Mouse (Mus musculus): ENCODE data around the gene Nags. TPM values are rescaled to one million over a fixed set of nuclear protein-coding genes. Genes with fewer than 3 reads are reported as not detected.
"Not testable (repeated sequence)": the region's sequence is repeated elsewhere in the genome, so short reads cannot be mapped to it uniquely, and the experiment has no call there.

Nags gene
- polyA plus RNA-seq, 1 experiment from 2014 or later, result not detected

DNA sequence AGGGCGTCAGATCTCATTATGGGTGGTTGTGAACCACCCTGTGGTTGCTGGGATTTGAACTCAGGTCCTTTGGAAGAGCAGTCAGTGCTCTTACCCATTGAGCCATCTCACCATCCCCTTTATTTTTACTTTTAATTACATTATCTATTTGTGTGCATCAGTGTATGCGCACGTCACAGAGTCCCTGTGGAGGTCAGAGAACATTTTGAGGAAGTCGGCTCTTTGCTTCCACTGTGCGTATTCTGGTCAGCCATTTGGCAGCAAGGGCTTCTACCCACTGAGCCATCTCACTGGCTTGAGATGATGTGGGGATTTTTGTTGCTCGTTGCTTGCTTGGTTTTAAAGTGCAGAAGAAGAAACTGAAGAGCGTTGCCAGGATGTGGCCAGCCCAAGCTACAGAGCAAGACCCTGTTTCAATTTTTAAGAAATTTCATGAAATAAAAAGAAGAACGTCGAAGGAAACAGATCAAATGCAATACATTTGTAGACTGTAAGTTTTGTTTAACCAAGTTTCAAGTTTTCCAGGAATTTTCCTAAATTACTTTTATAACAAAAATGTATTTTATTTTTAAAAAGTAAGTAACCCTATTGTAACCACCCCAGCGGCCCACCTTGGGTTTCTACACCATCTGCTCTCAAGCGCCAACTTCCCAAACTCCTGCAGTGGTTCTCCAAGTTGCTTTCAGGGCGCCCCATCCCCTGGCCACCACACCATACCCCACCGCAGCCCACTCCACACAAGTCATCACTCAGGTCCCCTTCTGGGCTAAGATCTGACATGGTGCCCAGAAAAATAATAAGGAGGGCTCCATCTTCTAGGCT is 7.5 kb upstream of the Nags start:
- peaks cover 9% of the 10 kb centered on the region for H3K4me1 ChIP-seq
- WGBS, result 46% methylated on average over 13 of the region's 13 CpGs
- ATAC-seq (ENCODE audit: low FRiP score, low read depth), result peak; percentile 41; the same call in 1 of the 2 replicates
- H3K9ac ChIP-seq, result peak overlapping the region; percentile 56
- H3K4me3 ChIP-seq, result peak overlapping the region; percentile 36
- no peaks in the 10 kb centered on the region for H3K36me3 ChIP-seq
- peaks cover 9% of the 10 kb centered on the region for H3K27me3 ChIP-seq
- H3K9me3 ChIP-seq, result no peaks in the 10 kb centered on the region
- H3K4me2 ChIP-seq (replicated peaks), result peak overlapping the region; percentile 66
- H3K27ac ChIP-seq, result no peak overlapping the region

GRCm38 (mm10) chr11:102138447-102138740 is 6.9 kb upstream of the Nags start:
- Histone ChIP-seq H3K4me3 (peak overlapping the region; percentile 36), H3K9ac (peak overlapping the region; percentile 56), H3K4me1 (peaks cover 9% of the 10 kb centered on the region), H3K36me3 (no peaks in the 10 kb centered on the region), H3K9me3 (no peaks in the 10 kb centered on the region), H3K4me2 (replicated peaks) (peak overlapping the region; percentile 66), H3K27me3 (peaks cover 15% of the 10 kb centered on the region), H3K27ac (no peak overlapping the region)
- under 1% methylated on average over 18 of the region's 18 CpGs for WGBS
- ATAC-seq (ENCODE audit: low FRiP score, low read depth), result peak; percentile 71

GRCm38 (mm10) chr11:102140508-102140907 is 4.8 kb upstream of the Nags start:
- Histone ChIP-seq H3K4me2 (replicated peaks) (no peak overlapping the region), H3K36me3 (no peaks in the 10 kb centered on the region), H3K27me3 (peaks cover 36% of the 10 kb centered on the region), H3K4me3 (no peak overlapping the region), H3K9me3 (no peaks in the 10 kb centered on the region), H3K4me1 (peaks cover 9% of the 10 kb centered on the region), H3K27ac (no peak overlapping the region), H3K9ac (no peak overlapping the region)
- WGBS, result 2% methylated on average over 5 of the region's 5 CpGs
- ATAC-seq (ENCODE audit: low FRiP score, low read depth), result no peak

DNA sequence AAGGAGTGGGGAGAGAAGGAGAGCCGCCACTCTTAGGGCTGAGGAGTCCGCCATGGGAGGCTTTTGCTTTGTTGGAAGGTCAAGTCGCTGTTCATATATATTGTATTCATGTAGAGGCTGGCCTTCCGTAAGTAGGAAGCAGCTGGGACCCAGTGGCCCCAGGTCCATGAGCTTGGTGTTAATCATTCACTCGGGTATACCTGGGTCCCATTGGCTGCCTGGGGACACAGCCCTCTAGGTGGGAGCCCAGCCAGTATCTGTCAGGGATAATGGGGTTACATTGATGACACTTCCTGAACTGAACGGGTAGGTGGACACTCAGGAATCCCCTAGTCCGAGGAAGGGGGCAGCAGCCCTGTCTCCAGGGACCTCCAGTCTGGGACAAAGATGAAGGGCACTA is 3.0 kb upstream of the Nags start:
- H3K4me3 ChIP-seq, result no peak overlapping the region
- no peak overlapping the region for H3K27ac ChIP-seq
- no peak; the same call in 1 of the 2 replicates for ATAC-seq (ENCODE audit: low FRiP score, low read depth)
- H3K4me2 ChIP-seq (replicated peaks), result no peak overlapping the region
- H3K9me3 ChIP-seq, result no peaks in the 10 kb centered on the region
- 75% methylated on average over 7 of the region's 7 CpGs for WGBS
- no peak overlapping the region for H3K9ac ChIP-seq
- peaks cover 54% of the 10 kb centered on the region for H3K27me3 ChIP-seq
- H3K4me1 ChIP-seq, result peaks cover 20% of the 10 kb centered on the region
- H3K36me3 ChIP-seq, result no peaks in the 10 kb centered on the region

- peaks cover 77% of the 10 kb centered on the region for H3K27me3 ChIP-seq
- H3K9me3 ChIP-seq, result no peaks in the 10 kb centered on the region
- no peak for ATAC-seq (ENCODE audit: low FRiP score, low read depth)
- H3K9ac ChIP-seq, result no peak overlapping the region
- no peak overlapping the region for H3K27ac ChIP-seq
- H3K4me1 ChIP-seq, result peaks cover 26% of the 10 kb centered on the region
- H3K36me3 ChIP-seq, result no peaks in the 10 kb centered on the region
- peak overlapping the region; percentile 66 for H3K4me2 ChIP-seq (replicated peaks)
- H3K4me3 ChIP-seq, result peak overlapping the region; percentile 40
- WGBS, result 17% methylated on average over 13 of the region's 13 CpGs
Observed at GRCm38 (mm10) chr11:102144957-102145470, 299 bp upstream of the Nags start.

DNA sequence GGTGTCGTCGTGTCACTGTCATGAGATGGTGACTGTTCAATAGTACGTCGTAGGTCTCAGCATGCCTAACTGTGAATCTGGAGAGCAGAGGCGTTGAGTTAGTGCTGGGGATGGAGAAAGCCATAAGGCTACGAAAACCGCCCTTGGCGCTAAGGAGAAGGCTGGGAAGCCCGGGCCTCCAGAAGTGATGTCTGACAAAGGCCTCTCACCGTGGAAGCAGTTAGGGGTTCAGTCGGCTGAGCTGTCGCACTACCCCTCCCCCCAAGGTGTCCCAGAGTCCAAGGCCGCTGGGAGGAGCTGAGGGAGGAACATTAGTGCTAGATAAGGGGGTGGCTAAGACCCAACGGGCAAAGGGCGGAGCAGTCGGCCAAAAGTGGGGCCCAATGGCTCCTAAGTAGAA is 692 bp downstream of the Nags start:
- Histone ChIP-seq H3K36me3 (no peaks in the 10 kb centered on the region), H3K4me3 (peak overlapping the region; percentile 40), H3K9ac (no peak overlapping the region), H3K27me3 (peaks cover 78% of the 10 kb centered on the region), H3K9me3 (no peaks in the 10 kb centered on the region), H3K4me1 (peaks cover 26% of the 10 kb centered on the region), H3K4me2 (replicated peaks) (peak overlapping the region; percentile 66), H3K27ac (no peak overlapping the region)
- WGBS, result 5% methylated on average over 16 of the region's 16 CpGs
- ATAC-seq (ENCODE audit: low FRiP score, low read depth), result no peak

DNA sequence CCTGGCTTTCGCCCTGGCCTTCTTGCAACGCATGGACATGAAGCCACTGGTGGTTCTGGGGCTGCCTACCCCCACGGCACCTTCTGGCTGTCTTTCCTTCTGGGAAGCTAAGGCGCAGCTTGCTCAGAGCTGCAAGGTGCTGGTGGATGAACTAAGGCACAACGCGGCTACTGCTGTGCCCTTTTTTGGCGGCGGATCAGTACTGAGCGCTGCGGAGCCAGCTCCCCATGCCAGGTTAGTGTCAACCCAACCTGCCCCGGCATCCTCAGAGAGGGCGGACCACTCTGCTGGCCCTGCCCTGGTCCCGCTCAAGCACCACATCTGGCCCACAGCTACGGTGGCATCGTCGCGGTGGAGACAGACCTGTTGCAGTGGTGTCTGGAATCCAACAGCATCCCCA is 1.2 kb downstream of the Nags start:
- no peaks in the 10 kb centered on the region for H3K36me3 ChIP-seq
- H3K4me1 ChIP-seq, result peaks cover 26% of the 10 kb centered on the region
- H3K4me3 ChIP-seq, result peak overlapping the region; percentile 40; the same call in 1 of the 2 replicates
- no peak overlapping the region for H3K9ac ChIP-seq
- no peak overlapping the region for H3K27ac ChIP-seq
- H3K4me2 ChIP-seq (replicated peaks), result 0 out of 2 replicates have a peak overlapping the region, but pooled peaks have one; percentile 66
- 9% methylated on average over 17 of the region's 17 CpGs for WGBS
- no peaks in the 10 kb centered on the region for H3K9me3 ChIP-seq
- peaks cover 78% of the 10 kb centered on the region for H3K27me3 ChIP-seq
- ATAC-seq (ENCODE audit: low FRiP score, low read depth), result no peak

GRCm38 (mm10) chr11:102147213-102147989 is 2.1 kb downstream of the Nags start:
- no peaks in the 10 kb centered on the region for H3K9me3 ChIP-seq
- H3K4me2 ChIP-seq (replicated peaks), result peak overlapping the region; percentile 47
- peaks cover 26% of the 10 kb centered on the region for H3K4me1 ChIP-seq
- H3K4me3 ChIP-seq, result peak overlapping the region; percentile 26
- no peak overlapping the region for H3K27ac ChIP-seq
- H3K27me3 ChIP-seq, result peaks cover 77% of the 10 kb centered on the region
- 0 out of 2 replicates have a peak overlapping the region, but pooled peaks have one; percentile 48 for H3K9ac ChIP-seq
- WGBS, result 13% methylated on average over 34 of the region's 34 CpGs
- H3K36me3 ChIP-seq, result peaks cover 6% of the 10 kb centered on the region
- ATAC-seq (ENCODE audit: low FRiP score, low read depth), result no peak

- no peaks in the 10 kb centered on the region for H3K27me3 ChIP-seq
- peak within 1 kb of the TSS; percentile 85 for H3K9ac ChIP-seq
- peaks cover 39% of the 10 kb centered on the region for H3K36me3 ChIP-seq
- peaks cover 8% of the 10 kb centered on the region for H3K4me1 ChIP-seq
- ATAC-seq (ENCODE audit: low FRiP score, low read depth), result peak; percentile 82
- peak within 1 kb of the TSS; percentile 86 for H3K4me2 ChIP-seq (replicated peaks)
- no peaks in the 10 kb centered on the region for H3K9me3 ChIP-seq
- H3K4me3 ChIP-seq, result peak within 1 kb of the TSS; percentile 67
- under 1% methylated on average over 37 of the region's 37 CpGs for WGBS
- H3K27ac ChIP-seq, result peak within 1 kb of the TSS; percentile 75; the same call in 1 of the 2 replicates
Observed at GRCm38 (mm10) chr11:102156039-102156785, 10.9 kb downstream of the Nags start, which contains the start of gene Tmem101. Tmem101 (minus strand) TSS chr11:102156404.

DNA sequence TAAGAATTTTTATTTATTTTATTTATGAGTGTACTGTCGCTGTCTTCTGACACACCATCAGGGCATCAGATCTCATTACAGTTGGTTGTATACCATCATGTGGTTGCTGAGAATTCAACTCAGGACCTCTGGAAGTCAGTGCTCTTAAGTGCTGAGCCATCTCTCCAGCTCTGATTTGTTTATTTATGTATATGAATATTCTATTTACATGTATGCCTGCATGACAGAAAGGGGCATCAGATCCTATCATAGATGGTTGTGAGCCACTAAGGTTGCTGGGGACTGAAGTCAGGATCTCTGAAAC is 11.4 kb downstream of the Nags start:
- H3K36me3 ChIP-seq, result peaks cover 45% of the 10 kb centered on the region
- ATAC-seq (ENCODE audit: low FRiP score, low read depth), result no peak
- H3K27me3 ChIP-seq, result no peaks in the 10 kb centered on the region
- H3K4me3 ChIP-seq, result peak overlapping the region; percentile 67; the same call in 1 of the 2 replicates
- H3K4me2 ChIP-seq (replicated peaks), result peak overlapping the region; percentile 86
- WGBS, result 7% methylated on average over 1 of the region's 1 CpGs
- H3K27ac ChIP-seq, result no peak overlapping the region
- peaks cover 8% of the 10 kb centered on the region for H3K4me1 ChIP-seq
- H3K9me3 ChIP-seq, result no peaks in the 10 kb centered on the region
- H3K9ac ChIP-seq, result no peak overlapping the region

- not testable (repeated sequence) for H3K4me1 ChIP-seq; H3K4me3 ChIP-seq; H3K4me2 ChIP-seq (replicated peaks); H3K9ac ChIP-seq; H3K9me3 ChIP-seq; H3K27ac ChIP-seq; ATAC-seq (ENCODE audit: low FRiP score, low read depth); H3K27me3 ChIP-seq
- peaks cover 43% of the 10 kb centered on the region for H3K36me3 ChIP-seq
- WGBS, result 82% methylated on average over 2 of the region's 2 CpGs
Observed at GRCm38 (mm10) chr11:102158024-102158423, 12.7 kb downstream of the Nags start.

All from limb, embryonic 13.5 days (tissue).